Mouse (Mus musculus): ENCODE measurements around the gene Olfr467. TPM values are rescaled to one million over a fixed set of nuclear protein-coding genes. Genes with fewer than 3 reads are reported as not detected.
"Not testable (repeated sequence)": the region's sequence is repeated elsewhere in the genome, so short reads cannot be mapped to it uniquely, and the experiment has no call there.

Olfr467 gene
- total RNA-seq (2021), result not detected
- long read RNA-seq, experiment 1, result 0 reads
- long read RNA-seq, experiment 2, result 0 reads

- no peak for TF ChIP-seq CTCF (IDR thresholded peaks at IDR 0.05)
- DNase-seq, result no peak
Observed at GRCm38 (mm10) chr7:107811963-107812362, at the start of gene Olfr467. Gene Olfr467 (plus strand): TSS chr7:107812263.

GRCm38 (mm10) chr7:107770812-107771211, 41.3 kb upstream of the Olfr467 start:
- no peak overlapping the region for H3K27ac ChIP-seq
- DNase-seq, result no peak
- TF ChIP-seq CTCF (IDR thresholded peaks at IDR 0.05), result no peak
- no peak overlapping the region for H3K4me3 ChIP-seq
- intact Hi-C loops (cut with DNase I), result no loop called here

More at GRCm38 (mm10) chr7:107811963-107812362, at the start of gene Olfr467:
- Histone ChIP-seq H3K4me3 (no peak within 1 kb of the TSS), H3K27ac (no peak within 1 kb of the TSS)
- intact Hi-C loops (cut with DNase I), result no loop called here

- no peak for TF ChIP-seq CTCF (IDR thresholded peaks at IDR 0.05)
- Histone ChIP-seq H3K4me3 (no peak overlapping the region), H3K27ac (no peak overlapping the region)
- no peak for DNase-seq
- intact Hi-C loops (cut with DNase I), result no loop called here
Observed at GRCm38 (mm10) chr7:107778216-107778615, 33.8 kb upstream of the Olfr467 start.

GRCm38 (mm10) chr7:107779611-107780010, 32.5 kb upstream of the Olfr467 start:
- no peak for DNase-seq
- TF ChIP-seq CTCF (IDR thresholded peaks at IDR 0.05), result peak; percentile 79
- intact Hi-C loops (cut with DNase I), result no loop called here

GRCm38 (mm10) chr7:107787977-107788620, 24.0 kb upstream of the Olfr467 start:
- intact Hi-C loops (cut with DNase I), result loop anchor here (5.0 kb wide), 1 partner anchor 571 kb away; no protein-coding TSS in a partner anchor
- Histone ChIP-seq H3K4me3 (no peak overlapping the region), H3K27ac (no peak overlapping the region)
- no peak for DNase-seq
- peak; percentile 72 for TF ChIP-seq CTCF (IDR thresholded peaks at IDR 0.05)

More at GRCm38 (mm10) chr7:107779611-107780010, 32.5 kb upstream of the Olfr467 start:
- Histone ChIP-seq H3K27ac (no peak overlapping the region), H3K4me3 (no peak overlapping the region)

GRCm38 (mm10) chr7:107796500-107796899, 15.6 kb upstream of the Olfr467 start:
- DNase-seq, result no peak
- intact Hi-C loops (cut with DNase I), result no loop called here
- no peak for TF ChIP-seq CTCF (IDR thresholded peaks at IDR 0.05)
- Histone ChIP-seq H3K4me3 (no peak overlapping the region), H3K27ac (no peak overlapping the region)

GRCm38 (mm10) chr7:107801108-107801507, 11.0 kb upstream of the Olfr467 start, which contains the start of gene Ovch2:
Gene Ovch2 (minus strand): TSS chr7:107801208.
- no peak for TF ChIP-seq CTCF (IDR thresholded peaks at IDR 0.05)
- intact Hi-C loops (cut with DNase I), result no loop called here
- Histone ChIP-seq H3K4me3 (no peak within 1 kb of the TSS), H3K27ac (no peak within 1 kb of the TSS)
- DNase-seq, result no peak

GRCm38 (mm10) chr7:107802138-107802537, 9.9 kb upstream of the Olfr467 start:
- no peak for TF ChIP-seq CTCF (IDR thresholded peaks at IDR 0.05)
- Histone ChIP-seq H3K27ac (no peak overlapping the region), H3K4me3 (no peak overlapping the region)
- DNase-seq, result no peak
- intact Hi-C loops (cut with DNase I), result no loop called here

- intact Hi-C loops (cut with DNase I), result no loop called here
- no peak for DNase-seq
- no peak overlapping the region for H3K4me3 ChIP-seq
- TF ChIP-seq CTCF (IDR thresholded peaks at IDR 0.05), result peak; percentile 54
- H3K27ac ChIP-seq, result no peak overlapping the region
Observed at GRCm38 (mm10) chr7:107819442-107819841, 7.4 kb downstream of the Olfr467 start.

GRCm38 (mm10) chr7:107823867-107824266, 11.8 kb downstream of the Olfr467 start:
- intact Hi-C loops (cut with DNase I); DNase-seq; H3K4me3 ChIP-seq; H3K27ac ChIP-seq: not testable (repeated sequence)

- DNase-seq; intact Hi-C loops (cut with DNase I); H3K27ac ChIP-seq; H3K4me3 ChIP-seq: not testable (repeated sequence)
Observed at GRCm38 (mm10) chr7:107825441-107825840, 13.4 kb downstream of the Olfr467 start, which contains the start of gene Olfr469. Gene Olfr469 (minus strand): TSS chr7:107825541.

- intact Hi-C loops (cut with DNase I), result loop anchor here (2.0 kb wide), 1 partner anchor 25 kb away; no protein-coding TSS in a partner anchor
- no peak for DNase-seq
- peak; percentile 50 for TF ChIP-seq CTCF (IDR thresholded peaks at IDR 0.05)
- Histone ChIP-seq H3K27ac (no peak overlapping the region), H3K4me3 (no peak overlapping the region)
Observed at GRCm38 (mm10) chr7:107841719-107842118, 29.7 kb downstream of the Olfr467 start.

- H3K27ac ChIP-seq; H3K4me3 ChIP-seq; intact Hi-C loops (cut with DNase I); DNase-seq: not testable (repeated sequence)
Observed at GRCm38 (mm10) chr7:107847390-107847789, 35.3 kb downstream of the Olfr467 start, which contains the start of gene Olfr470. Gene Olfr470 (minus strand): TSS chr7:107847490.

Other genes with a start within 250 kb of the Olfr467 start
- gene Olfml1, start 244.8 kb upstream of the Olfr467 start, total RNA-seq (2021), result 1 to 10 TPM; 2.0 to 2.6 TPM
- 10 to 100 TPM; 10.6 to 19.0 TPM for gene Ppfibp2, start 217.1 kb upstream of the Olfr467 start, total RNA-seq (2021)
- not detected for gene 5330417H12Rik, start 187.1 kb upstream of the Olfr467 start, total RNA-seq (2021)
- gene Cyb5r2, start 54.2 kb upstream of the Olfr467 start, total RNA-seq (2021), result under 1 TPM in 1 of 2 experiments, not detected in 1; 0.20 TPM
- gene Ovch2, start 11.1 kb upstream of the Olfr467 start, total RNA-seq (2021), result not detected
- not detected for gene Olfr469, start 13.3 kb downstream of the Olfr467 start, total RNA-seq (2021)
- gene Olfr470, start 35.2 kb downstream of the Olfr467 start, total RNA-seq (2021), result not detected
- gene Olfr472, start 85.6 kb downstream of the Olfr467 start, total RNA-seq (2021), result not detected
- not detected for gene Olfr473, start 118.2 kb downstream of the Olfr467 start, total RNA-seq (2021)
- gene Olfr474, start 142.4 kb downstream of the Olfr467 start, total RNA-seq (2021), result not detected
- not detected for gene Olfr476, start 152.5 kb downstream of the Olfr467 start, total RNA-seq (2021)
- not detected for gene Olfr477, start 174.4 kb downstream of the Olfr467 start, total RNA-seq (2021)
- gene Olfr478, start 221.7 kb downstream of the Olfr467 start, total RNA-seq (2021), result not detected
- gene Olfr479, start 238.4 kb downstream of the Olfr467 start, total RNA-seq (2021), result not detected